Mouse (Mus musculus): Measurements from ENCODE around the gene Gse1.

Gene Gse1

GRCm38 (mm10) chr8:120537207-120537817 lies 309.1 kb downstream of the Gse1 start:
- peak; percentile 88 to 90 for DNase-seq

- peak; percentile 82 to 84 for DNase-seq
Observed at GRCm38 (mm10) chr8:120537818-120538396, 309.7 kb downstream of the Gse1 start.

GRCm38 (mm10) chr8:120538397-120539240 lies 310.4 kb downstream of the Gse1 start:
- peak; percentile 84 to 90 for DNase-seq

DNA sequence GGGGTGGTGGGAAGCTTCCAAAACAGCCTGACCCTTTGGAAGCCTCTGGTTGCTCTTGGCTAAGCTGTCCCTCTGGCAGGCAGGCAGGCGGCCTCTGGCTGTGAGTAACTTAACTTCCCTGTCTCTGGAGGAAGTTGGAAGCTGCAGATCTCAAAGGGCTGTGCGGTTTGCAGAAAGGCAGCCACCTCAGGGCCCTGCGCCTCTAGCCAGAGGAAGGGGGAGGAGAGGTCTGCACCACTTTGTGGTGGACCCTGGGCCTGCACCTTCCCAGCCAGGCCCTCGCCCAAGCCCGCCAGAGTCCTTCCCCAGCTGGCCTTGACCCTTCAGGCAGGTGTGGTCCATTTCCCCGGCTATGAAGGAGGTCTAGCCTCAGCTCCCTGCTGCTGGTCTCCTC lies 311.1 kb downstream of the Gse1 start:
- DNase-seq, result no peak

- peak; percentile 79 to 88 for DNase-seq
Observed at GRCm38 (mm10) chr8:120539775-120540625, 311.7 kb downstream of the Gse1 start.

DNA sequence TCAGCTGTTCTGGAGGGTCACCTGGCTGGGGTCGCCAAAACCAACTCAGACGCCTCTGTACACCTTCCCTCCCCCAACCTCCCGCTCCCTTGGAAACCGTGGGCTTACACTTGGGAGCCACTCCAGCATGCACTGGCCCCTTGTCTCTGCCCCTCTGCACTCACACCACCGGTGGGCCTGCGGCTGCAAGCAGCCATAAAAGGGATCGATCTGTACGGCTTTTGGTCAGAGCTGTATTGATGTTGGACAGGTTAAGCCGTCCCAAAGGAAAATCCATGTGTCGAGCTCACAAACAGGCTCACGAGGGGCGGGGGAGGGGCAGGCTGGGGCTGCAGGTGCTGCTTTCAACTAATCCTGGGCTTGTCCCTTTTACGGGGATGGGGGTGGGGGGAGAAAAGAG lies 314.7 kb downstream of the Gse1 start:
- no peak for DNase-seq

DNA sequence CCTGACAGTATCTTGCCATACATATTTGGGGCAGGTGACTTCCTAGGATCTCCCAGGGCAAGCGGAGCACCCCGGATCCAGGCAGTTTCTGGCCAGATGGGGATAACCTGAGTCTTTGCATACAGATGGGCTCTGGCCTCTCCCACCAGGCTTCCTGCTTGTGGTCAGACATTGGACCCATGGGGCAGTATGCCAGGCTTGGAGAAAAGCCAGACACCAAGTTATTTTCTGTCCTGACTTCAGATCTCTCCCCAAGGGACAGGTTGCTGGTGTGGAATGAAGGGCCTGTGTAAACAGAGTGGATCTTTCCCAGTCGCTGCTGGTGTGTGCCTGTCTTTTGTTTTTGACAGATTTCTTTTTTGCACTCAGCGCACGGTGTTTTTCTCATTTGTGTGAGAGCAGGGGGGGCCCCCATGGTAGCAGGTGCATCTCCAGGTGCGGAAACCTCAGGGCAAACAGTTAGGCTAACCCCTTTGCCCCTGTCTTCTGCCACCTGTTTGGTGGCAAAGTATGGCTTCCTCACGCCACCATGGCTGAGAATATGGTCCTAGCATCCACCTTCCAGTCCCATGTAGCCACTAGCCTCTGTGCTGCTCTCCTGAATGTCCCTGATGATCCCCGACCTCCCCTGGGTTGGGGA lies 315.3 kb downstream of the Gse1 start:
- peak; percentile 70 to 78 for DNase-seq

DNA sequence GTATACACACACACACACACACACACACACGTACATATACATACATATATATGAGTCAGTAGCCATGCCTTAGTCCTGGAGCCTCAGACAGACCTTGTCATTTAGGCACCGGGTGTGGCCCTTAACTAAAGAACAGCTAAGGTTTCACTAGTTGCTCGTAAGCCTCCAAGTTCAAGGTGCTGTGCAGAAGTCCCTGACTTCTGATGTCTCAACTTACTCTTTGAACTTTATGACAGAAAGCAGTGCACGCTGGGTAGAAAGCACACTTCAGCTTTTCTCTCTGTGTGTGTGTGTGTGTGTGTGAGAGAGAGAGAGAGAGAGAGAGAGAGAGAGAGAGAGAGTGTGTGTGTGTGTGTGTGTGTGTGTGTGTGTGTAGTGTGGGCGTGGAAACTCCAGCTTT lies 315.9 kb downstream of the Gse1 start:
- no peak for DNase-seq

GRCm38 (mm10) chr8:120547562-120547961 lies 319.3 kb downstream of the Gse1 start:
- DNase-seq, result peak in 1 of 2 experiments; percentile 49

GRCm38 (mm10) chr8:120548313-120548761 lies 320.1 kb downstream of the Gse1 start:
- peak; percentile 68 to 74 for DNase-seq

GRCm38 (mm10) chr8:120549321-120549921 lies 321.2 kb downstream of the Gse1 start:
- DNase-seq, result peak; percentile 68 to 76

DNA sequence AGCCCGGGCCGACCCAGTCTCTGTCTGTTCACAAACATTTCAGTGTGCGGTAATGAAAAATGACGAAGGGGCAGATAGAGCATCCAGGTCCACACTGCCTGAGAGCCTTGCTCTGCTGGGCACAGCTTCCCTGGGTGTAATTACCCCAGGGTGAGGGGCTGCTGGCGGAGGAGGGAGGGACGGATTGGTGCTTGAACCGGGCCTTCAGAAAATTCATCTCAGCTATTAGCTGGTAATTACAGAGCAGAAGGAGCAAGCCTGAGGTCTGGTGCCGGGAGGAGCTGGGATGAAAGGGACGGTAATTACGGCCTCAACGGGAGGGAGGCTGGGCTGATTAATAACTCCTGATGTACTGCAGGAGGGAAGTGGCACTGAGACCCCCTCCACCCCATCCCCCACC lies 321.7 kb downstream of the Gse1 start:
- peak in 1 of 2 experiments; percentile 54 for DNase-seq

DNA sequence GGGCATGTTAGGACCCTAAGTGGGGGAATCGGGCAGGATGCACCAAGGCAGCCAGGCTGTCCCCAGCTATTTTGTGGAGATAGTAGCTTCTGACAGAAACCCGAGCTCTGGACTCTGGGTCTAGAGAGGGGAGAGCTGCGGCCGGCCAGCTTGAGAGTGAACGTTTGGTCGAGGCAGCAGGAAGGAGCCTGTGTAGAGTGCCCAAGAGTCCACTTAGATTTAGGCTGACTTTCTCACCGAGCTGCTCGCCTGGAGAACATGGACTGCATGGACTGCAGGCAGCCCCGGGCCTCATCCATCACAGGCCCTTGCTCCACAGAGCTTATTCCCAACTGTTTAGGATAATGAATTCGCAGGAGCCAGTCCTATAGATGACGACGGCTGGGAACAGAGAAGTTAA lies 322.2 kb downstream of the Gse1 start:
- DNase-seq, result no peak

GRCm38 (mm10) chr8:120550937-120551676 lies 322.9 kb downstream of the Gse1 start:
- DNase-seq, result peak; percentile 73 to 75

DNA sequence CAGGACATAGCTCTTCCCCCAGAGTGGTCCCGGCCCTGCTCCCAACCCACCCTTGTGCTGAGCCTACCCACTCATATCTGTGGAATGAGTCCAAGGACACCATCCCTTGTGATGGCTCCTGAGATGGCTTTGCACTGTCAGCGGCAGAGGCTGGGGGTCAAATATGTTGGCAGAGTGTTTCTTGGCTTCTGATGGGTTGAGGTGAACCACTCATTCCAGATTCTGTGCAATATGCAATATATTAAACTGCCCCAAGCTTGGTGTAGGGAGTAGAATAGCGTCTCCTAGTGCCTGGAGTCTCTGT lies 323.4 kb downstream of the Gse1 start:
- DNase-seq, result no peak

DNA sequence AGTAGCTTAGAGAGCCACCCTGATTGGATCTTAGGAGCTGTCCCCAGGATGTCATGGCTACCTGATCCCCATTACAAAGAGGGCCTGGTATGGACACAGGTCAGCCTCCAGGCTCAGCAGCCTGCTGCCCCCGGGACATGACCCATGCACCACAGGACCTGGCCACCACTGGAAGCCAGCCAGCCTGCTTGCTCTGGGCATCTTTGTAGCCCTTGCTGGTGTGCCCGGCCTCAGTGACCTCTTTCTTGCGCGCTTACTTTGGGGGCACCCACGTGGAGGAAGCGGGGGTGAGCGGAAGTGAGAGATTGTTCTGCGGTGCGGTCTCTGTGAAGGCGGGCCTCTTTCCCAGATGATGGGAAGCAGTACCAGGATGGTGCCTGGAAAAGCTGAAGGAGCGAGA lies 324.3 kb downstream of the Gse1 start:
- peak in 1 of 2 experiments; percentile 62 for DNase-seq

GRCm38 (mm10) chr8:120553441-120554123 lies 325.3 kb downstream of the Gse1 start:
- DNase-seq, result no peak

DNA sequence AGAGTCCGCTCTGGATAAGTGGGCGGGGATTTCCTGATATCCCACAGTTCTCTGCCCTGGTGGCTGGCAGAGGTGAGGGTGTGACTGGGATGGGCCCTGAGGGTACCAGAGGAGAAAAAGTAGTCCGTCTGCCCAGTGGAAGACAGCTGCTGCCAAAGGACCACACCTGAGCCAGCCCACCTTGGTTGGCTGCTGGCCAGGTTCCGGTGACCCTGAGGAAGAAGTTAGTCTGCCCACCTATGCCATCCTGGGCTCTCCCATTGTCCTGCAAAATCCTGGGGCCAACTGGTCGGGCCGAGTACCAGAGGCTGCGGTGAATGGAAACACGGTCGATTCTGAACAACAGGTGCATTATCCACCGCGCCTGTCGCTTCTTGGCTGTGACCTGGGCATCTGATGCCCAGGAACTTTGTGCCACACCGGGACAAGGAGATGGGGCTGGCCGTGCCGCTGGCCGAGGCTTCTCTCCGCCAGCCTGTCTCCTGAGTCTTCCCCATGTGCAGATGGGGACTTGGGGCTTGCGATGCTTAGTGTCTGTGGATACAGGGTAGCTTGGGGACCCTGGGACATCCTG lies 326.3 kb downstream of the Gse1 start:
- no peak for DNase-seq

DNA sequence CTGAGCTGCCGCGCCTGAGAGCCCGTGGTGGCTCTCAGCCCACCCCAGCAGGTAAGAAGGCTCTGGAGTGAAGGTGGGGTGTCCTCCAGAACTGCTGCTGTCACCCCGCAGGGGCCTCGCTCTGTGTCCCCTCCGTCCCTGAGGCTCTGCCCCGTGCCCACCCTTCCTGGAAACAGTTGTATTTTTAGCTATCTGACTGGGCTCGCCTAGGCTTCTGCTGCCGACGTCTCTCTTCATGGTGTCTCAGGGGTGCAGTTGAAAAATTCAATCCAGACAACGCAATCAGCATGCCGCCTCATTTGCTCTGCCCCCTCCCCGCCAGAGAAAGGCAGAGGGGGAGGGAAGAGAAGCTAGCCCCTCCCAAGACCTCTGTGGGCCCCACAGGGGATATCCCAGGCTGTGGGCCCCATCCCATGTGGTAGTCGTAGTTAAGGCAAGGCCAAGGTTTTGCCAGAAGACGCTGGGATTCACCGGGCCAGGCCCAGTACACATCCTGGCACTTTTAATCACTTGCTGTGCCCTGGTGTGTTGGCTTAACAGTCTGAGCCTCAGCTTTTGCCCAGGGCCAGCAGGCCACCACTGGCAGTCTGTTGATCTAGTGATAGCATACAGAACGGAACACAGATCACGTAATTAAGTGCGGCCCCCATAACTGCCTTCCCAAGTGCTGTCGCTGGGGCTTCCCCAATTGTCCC lies 328.1 kb downstream of the Gse1 start:
- DNase-seq, result peak in 1 of 2 experiments; percentile 74

Data from cerebellum, postnatal 10 days (tissue).